Comparison of ENCODE assay signal across 18 mouse cellular contexts in genomic region chrX:71294191-71294590, GRCm38 (mm10).
A peak's percentile ranks its signal among the peaks of the same experiment; 100 is the strongest.
DNase-seq lines count a peak whose midpoint lies in the region; ATAC-seq lines count a peak whose summit lies in the region.
"Had no signal": no experiment of that assay in that cellular context is flagged by ENCODE, and none has a peak within 500 bp of the region (broad histone marks: within the 10 kb centered on the region; RNA-seq: fewer than 3 reads in every experiment).

No protein-coding gene starts in this region.

- no peak for ATAC-seq in midbrain, embryonic 15.5 days (replicated peaks)
- ATAC-seq: forebrain, embryonic 13.5 days; forebrain, embryonic 15.5 days had no signal

- 84% methylated on average over 2 of the region's 2 CpGs for WGBS in midbrain, embryonic 15.5 days

- no peaks in the 10 kb centered on the region for H3K4me1 ChIP-seq in midbrain, embryonic 15.5 days
- H3K4me1 ChIP-seq: embryonic facial prominence, embryonic 10.5 days; embryonic facial prominence, embryonic 12.5 days; forebrain, embryonic 13.5 days; forebrain, embryonic 15.5 days had no signal

- no peak overlapping the region for H3K4me2 ChIP-seq in midbrain, embryonic 15.5 days
- H3K4me2 ChIP-seq: embryonic facial prominence, embryonic 12.5 days; forebrain, embryonic 13.5 days; forebrain, embryonic 15.5 days had no signal

- H3K9me3 ChIP-seq in midbrain, embryonic 15.5 days: no peaks in the 10 kb centered on the region
- H3K9me3 ChIP-seq: embryonic facial prominence, embryonic 10.5 days; embryonic facial prominence, embryonic 12.5 days; forebrain, embryonic 13.5 days; forebrain, embryonic 15.5 days had no signal

- H3K27me3 ChIP-seq in midbrain, embryonic 15.5 days (replicated peaks): no peaks in the 10 kb centered on the region
- H3K27me3 ChIP-seq: embryonic facial prominence, embryonic 12.5 days; forebrain, embryonic 13.5 days; forebrain, embryonic 15.5 days had no signal

- H3K4me3 ChIP-seq in midbrain, embryonic 15.5 days: no peak overlapping the region
- H3K4me3 ChIP-seq: embryonic facial prominence, embryonic 10.5 days; embryonic facial prominence, embryonic 12.5 days; forebrain, embryonic 13.5 days; forebrain, embryonic 15.5 days had no signal

- no peak overlapping the region for H3K9ac ChIP-seq in midbrain, embryonic 15.5 days
- H3K9ac ChIP-seq: embryonic facial prominence, embryonic 12.5 days; forebrain, embryonic 13.5 days; forebrain, embryonic 15.5 days had no signal

- DNase-seq in gastrocnemius, adult 18-20 months (ENCODE audit: low spot score): peak; percentile 3
- DNase-seq in gastrocnemius, adult 8-10 months (ENCODE audit: low spot score in 2 of 2): no peak
- DNase-seq in right cerebral cortex, adult 18-20 months: peak; percentile 25
- no peak for DNase-seq in right cerebral cortex, postnatal 25 days
- peak; percentile 44 for DNase-seq in telencephalon, adult 2 months (ENCODE audit: low read depth, low spot score)
- DNase-seq: adrenal gland, adult 2 months; adrenal gland, postnatal 10 days; adrenal gland, postnatal 25 days; cerebellum, adult 11-12 months; cerebellum, adult 2 months; cerebellum, adult 9-10 months; cerebellum, postnatal 10 days; cerebellum, postnatal 25 days had no signal

- H3K36me3 ChIP-seq in midbrain, embryonic 15.5 days (replicated peaks): no peaks in the 10 kb centered on the region
- H3K36me3 ChIP-seq: embryonic facial prominence, embryonic 10.5 days; embryonic facial prominence, embryonic 12.5 days; forebrain, embryonic 15.5 days had no signal

- no peak overlapping the region for H3K27ac ChIP-seq in midbrain, embryonic 15.5 days
- H3K27ac ChIP-seq: embryonic facial prominence, embryonic 10.5 days; embryonic facial prominence, embryonic 12.5 days; forebrain, embryonic 13.5 days; forebrain, embryonic 15.5 days had no signal

Comparison
In these comparisons a context has a peak if more than half of its experiments do, and no peak if none do; other contexts are left out.
1. DNase-seq: peak in gastrocnemius, adult 18-20 months (single experiment), right cerebral cortex, adult 18-20 months (single experiment) and telencephalon, adult 2 months (single experiment); none in gastrocnemius, adult 8-10 months (0 of 2) and right cerebral cortex, postnatal 25 days (single experiment).